Mouse (Mus musculus) bone marrow macrophage, adult 2 months (primary cell): Measurements from ENCODE around the gene Ankrd2.

Experiments used
- CTCF ChIP-seq: IDR thresholded peaks from 2 replicates; pipeline ENCODE4 v1.5.1; 2012; ENCODE audit warnings: low read depth, mild to moderate bottlenecking, low read length, moderate library complexity
- POLR2A ChIP-seq: IDR thresholded peaks from 2 replicates; pipeline ENCODE4 v1.6.1; 2012; ENCODE audit warnings: mild to moderate bottlenecking, low read depth, low read length, borderline replicate concordance

DNA sequence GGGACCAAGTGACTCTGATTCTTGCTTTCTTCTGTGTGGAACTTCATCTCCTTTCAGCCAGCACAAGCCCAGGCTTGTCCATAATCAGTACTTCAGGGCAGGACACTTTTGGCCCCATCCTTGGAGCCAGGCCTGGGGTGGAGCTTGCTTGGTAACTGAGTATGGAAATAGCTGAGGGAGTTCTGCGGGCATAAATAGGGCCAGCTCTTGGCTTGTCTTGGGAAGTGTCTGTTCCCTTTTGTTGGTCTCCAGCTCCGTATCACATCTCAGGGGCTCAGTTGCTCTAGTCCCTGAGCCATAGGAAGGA, 13.3 kb upstream of the Ankrd2 start:
- TF ChIP-seq CTCF: no peak
- TF ChIP-seq POLR2A: no peak
